Mouse (Mus musculus) ES-Bruce4 (cell line): ENCODE results near the gene Trappc5.

Experiments
- CTCF ChIP-seq: IDR thresholded peaks from one replicate; pipeline ENCODE4 v1.8.1; 2011; ENCODE audit warnings: low read depth, low read length
- POLR2A ChIP-seq: IDR thresholded peaks from one replicate; pipeline ENCODE4 v1.8.1; 2011; ENCODE audit warnings: low read length; ENCODE audit not compliant: insufficient read depth

- TF ChIP-seq CTCF: no peak
- TF ChIP-seq POLR2A: no peak
Observed at GRCm38 (mm10) chr8:3648990-3649389, 27.1 kb upstream of the Trappc5 start.
